Mouse (Mus musculus): ENCODE data around the gene P2rx2. TPM values are rescaled to one million over a fixed set of nuclear protein-coding genes. Genes with fewer than 3 reads are reported as not detected.
A peak's percentile ranks its signal among the peaks of the same experiment; 100 is the strongest.

The P2rx2 gene
- total and polyA plus RNA-seq, 2 experiments from 2014 or later, result 11.5 to 11.9 TPM

- H3K9ac ChIP-seq (replicated peaks; ENCODE audit: low read length), result peak overlapping the region; percentile 57
- peak overlapping the region; percentile 45 for H3K4me3 ChIP-seq (ENCODE audit: low read length)
- TF ChIP-seq CTCF (IDR thresholded peaks at IDR 0.05; ENCODE audit: low read depth), result no peak; the same call in 1 of the 2 replicates
- peak; percentile 85 for DNase-seq (ENCODE audit: low spot score)
- peak; percentile 87 for ATAC-seq
- H3K36me3 ChIP-seq (ENCODE audit: insufficient read depth, low read length), result peaks cover 9% of the 10 kb centered on the region; the same call in 1 of the 2 replicates
- H3K27ac ChIP-seq, result peak overlapping the region; percentile 48; the same call in 1 of the 2 replicates
- H3K4me2 ChIP-seq (ENCODE audit: low read depth, low read length), result peak overlapping the region; percentile 67
- no peaks in the 10 kb centered on the region for H3K9me3 ChIP-seq (ENCODE audit: low read length)
- H3K4me1 ChIP-seq (ENCODE audit: insufficient read depth, low read length), result no peaks in the 10 kb centered on the region; the same call in 1 of the 2 replicates
- WGBS, result 4% methylated on average over 63 of the region's 72 CpGs
- H3K27me3 ChIP-seq (ENCODE audit: insufficient read depth, low read length), result no peaks in the 10 kb centered on the region
Measured at GRCm38 (mm10) chr5:110363179-110363821, 20.3 kb upstream of the P2rx2 start.

- H3K27ac ChIP-seq, result no peak overlapping the region
- no peak; the same call in 1 of the 2 replicates for ATAC-seq
Measured at GRCm38 (mm10) chr5:110362813-110363178, 19.8 kb upstream of the P2rx2 start.

GRCm38 (mm10) chr5:110361465-110361864 is 18.5 kb upstream of the P2rx2 start:
- WGBS, result 85% methylated on average over 6 of the region's 6 CpGs

More at GRCm38 (mm10) chr5:110362813-110363178, 19.8 kb upstream of the P2rx2 start:
- H3K27me3 ChIP-seq (ENCODE audit: insufficient read depth, low read length), result no peaks in the 10 kb centered on the region
- no peak for TF ChIP-seq CTCF (IDR thresholded peaks at IDR 0.05; ENCODE audit: low read depth)
- peak overlapping the region; percentile 67 for H3K4me2 ChIP-seq (ENCODE audit: low read depth, low read length)
- H3K4me1 ChIP-seq (ENCODE audit: insufficient read depth, low read length), result no peaks in the 10 kb centered on the region; the same call in 1 of the 2 replicates
- DNase-seq (ENCODE audit: low spot score), result no peak
- H3K9me3 ChIP-seq (ENCODE audit: low read length), result no peaks in the 10 kb centered on the region
- peaks cover 9% of the 10 kb centered on the region; the same call in 1 of the 2 replicates for H3K36me3 ChIP-seq (ENCODE audit: insufficient read depth, low read length)
- WGBS, result 5% methylated on average over 23 of the region's 28 CpGs
- peak overlapping the region; percentile 45 for H3K4me3 ChIP-seq (ENCODE audit: low read length)
- peak overlapping the region; percentile 57 for H3K9ac ChIP-seq (replicated peaks; ENCODE audit: low read length)

GRCm38 (mm10) chr5:110357531-110358179 is 14.6 kb upstream of the P2rx2 start:
- Histone ChIP-seq H3K9me3 (ENCODE audit: low read length) (no peaks in the 10 kb centered on the region), H3K9ac (replicated peaks; ENCODE audit: low read length) (no peak overlapping the region), H3K4me3 (ENCODE audit: low read length) (no peak overlapping the region), H3K27ac (no peak overlapping the region), H3K4me2 (ENCODE audit: low read depth, low read length) (no peak overlapping the region), H3K4me1 (ENCODE audit: insufficient read depth, low read length) (no peaks in the 10 kb centered on the region), H3K27me3 (ENCODE audit: insufficient read depth, low read length) (0 out of 2 replicates have a peak, but pooled peaks cover 4% of the 10 kb centered on the region), H3K36me3 (ENCODE audit: insufficient read depth, low read length) (no peaks in the 10 kb centered on the region)
- 36% methylated on average over 9 of the region's 9 CpGs for WGBS
- ATAC-seq, result peak; percentile 60; the same call in 1 of the 2 replicates
- peak; percentile 93 for DNase-seq (ENCODE audit: low spot score)
- peak; percentile 94 for TF ChIP-seq CTCF (IDR thresholded peaks at IDR 0.05; ENCODE audit: low read depth)

More at GRCm38 (mm10) chr5:110361465-110361864, 18.5 kb upstream of the P2rx2 start:
- no peak for ATAC-seq
- Histone ChIP-seq H3K36me3 (ENCODE audit: insufficient read depth, low read length) (0 out of 2 replicates have a peak, but pooled peaks cover 4% of the 10 kb centered on the region), H3K4me3 (ENCODE audit: low read length) (no peak overlapping the region), H3K9ac (replicated peaks; ENCODE audit: low read length) (no peak overlapping the region), H3K4me2 (ENCODE audit: low read depth, low read length) (no peak overlapping the region), H3K27me3 (ENCODE audit: insufficient read depth, low read length) (no peaks in the 10 kb centered on the region), H3K27ac (no peak overlapping the region), H3K4me1 (ENCODE audit: insufficient read depth, low read length) (no peaks in the 10 kb centered on the region; the same call in 1 of the 2 replicates), H3K9me3 (ENCODE audit: low read length) (no peaks in the 10 kb centered on the region)
- DNase-seq (ENCODE audit: low spot score), result no peak
- TF ChIP-seq CTCF (IDR thresholded peaks at IDR 0.05; ENCODE audit: low read depth), result no peak

GRCm38 (mm10) chr5:110354716-110355115 is 11.7 kb upstream of the P2rx2 start:
- 19% methylated on average over 7 of the region's 7 CpGs for WGBS
- Histone ChIP-seq H3K27me3 (ENCODE audit: insufficient read depth, low read length) (0 out of 2 replicates have a peak, but pooled peaks cover 4% of the 10 kb centered on the region), H3K4me3 (ENCODE audit: low read length) (no peak overlapping the region), H3K9ac (replicated peaks; ENCODE audit: low read length) (no peak overlapping the region), H3K9me3 (ENCODE audit: low read length) (no peaks in the 10 kb centered on the region), H3K27ac (no peak overlapping the region), H3K4me1 (ENCODE audit: insufficient read depth, low read length) (no peaks in the 10 kb centered on the region), H3K36me3 (ENCODE audit: insufficient read depth, low read length) (no peaks in the 10 kb centered on the region), H3K4me2 (ENCODE audit: low read depth, low read length) (no peak overlapping the region)
- ATAC-seq (no peak), DNase-seq (ENCODE audit: low spot score) (peak; percentile 66)
- TF ChIP-seq CTCF (IDR thresholded peaks at IDR 0.05; ENCODE audit: low read depth), result peak; percentile 69

GRCm38 (mm10) chr5:110347006-110347405 is 4.0 kb upstream of the P2rx2 start:
- Histone ChIP-seq H3K9ac (replicated peaks; ENCODE audit: low read length) (no peak overlapping the region), H3K27me3 (ENCODE audit: insufficient read depth, low read length) (no peaks in the 10 kb centered on the region), H3K27ac (no peak overlapping the region), H3K4me1 (ENCODE audit: insufficient read depth, low read length) (peaks cover 10% of the 10 kb centered on the region; the same call in 1 of the 2 replicates), H3K9me3 (ENCODE audit: low read length) (no peaks in the 10 kb centered on the region), H3K4me3 (ENCODE audit: low read length) (no peak overlapping the region), H3K36me3 (ENCODE audit: insufficient read depth, low read length) (no peaks in the 10 kb centered on the region), H3K4me2 (ENCODE audit: low read depth, low read length) (no peak overlapping the region)
- ATAC-seq (no peak), DNase-seq (ENCODE audit: low spot score) (no peak)
- 86% methylated on average over 8 of the region's 8 CpGs for WGBS
- no peak for TF ChIP-seq CTCF (IDR thresholded peaks at IDR 0.05; ENCODE audit: low read depth)

Measured in hindbrain, postnatal 0 days (tissue).